Mouse (Mus musculus) liver (tissue): Measurements from ENCODE around the gene Plpp3.
A peak's percentile ranks its signal among the peaks of the same experiment; 100 is the strongest.

Experiments used
- DNase-seq: peaks from one replicate; pipeline ENCODE4 v3.0.0-alpha.2; 2020; ENCODE audit warnings: mixed read lengths

Plpp3 gene

DNA sequence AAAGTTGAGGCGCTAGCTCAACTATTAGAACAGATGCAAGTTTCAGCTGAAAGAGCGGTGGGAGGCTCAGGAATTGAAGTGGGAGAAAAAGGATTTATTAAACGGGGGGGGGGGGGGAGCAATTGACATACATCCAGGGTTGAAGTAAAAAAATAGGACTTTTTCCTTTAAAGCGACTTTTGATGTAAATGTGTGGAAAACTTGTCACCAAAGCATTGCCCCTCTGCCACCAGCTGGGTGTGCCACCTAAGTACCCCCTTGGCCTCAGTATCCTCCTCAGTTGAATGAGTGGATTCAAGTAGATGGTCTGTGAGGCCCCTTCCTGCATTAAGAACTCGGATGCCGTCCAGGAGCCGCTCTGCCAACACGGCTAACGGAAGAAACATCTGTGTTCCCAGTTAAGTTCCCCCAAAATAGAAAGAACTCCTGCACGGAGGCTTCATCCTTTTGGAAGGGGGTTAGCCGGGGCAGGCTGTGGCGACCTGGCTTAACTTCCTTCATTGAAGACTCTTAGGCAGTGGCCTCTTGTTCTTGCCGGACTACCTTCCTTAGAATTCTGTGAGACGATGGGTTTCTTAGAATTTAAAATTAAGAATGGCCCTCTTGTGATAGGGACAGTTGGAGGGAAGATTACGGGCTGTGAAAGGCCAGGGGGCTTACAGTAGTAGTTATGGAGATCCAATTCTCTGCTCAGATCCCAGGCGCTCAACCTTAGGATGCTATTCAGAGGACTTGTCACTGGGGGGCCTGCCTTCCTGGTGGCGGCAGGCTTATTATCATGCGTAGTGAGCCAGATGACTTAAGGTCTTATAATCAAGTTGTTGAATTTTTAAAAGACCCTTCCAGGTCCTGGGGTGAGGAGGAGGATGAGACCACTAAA lies 1.7 kb downstream of the Plpp3 start:
- peak; percentile 14 for DNase-seq

DNA sequence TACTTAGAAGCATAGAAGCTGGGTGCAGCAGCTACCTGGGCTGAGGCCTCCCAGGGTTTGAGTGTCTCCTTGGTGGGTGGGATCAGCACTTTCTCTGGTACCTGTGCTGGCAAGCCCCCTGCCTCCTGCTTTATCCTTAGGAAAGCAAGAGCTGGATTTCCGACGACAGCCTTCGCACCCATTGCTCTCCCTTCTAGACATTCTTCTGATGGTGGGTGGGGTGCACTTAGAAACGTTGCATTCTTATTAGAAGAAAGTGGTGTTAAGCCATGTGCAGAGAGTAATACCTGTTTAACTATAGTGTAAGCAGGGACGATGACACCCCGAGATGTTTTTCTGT lies 2.4 kb downstream of the Plpp3 start:
- no peak for DNase-seq

- DNase-seq: no peak
Measured at GRCm38 (mm10) chr4:105160470-105160869, 3.3 kb downstream of the Plpp3 start.

DNA sequence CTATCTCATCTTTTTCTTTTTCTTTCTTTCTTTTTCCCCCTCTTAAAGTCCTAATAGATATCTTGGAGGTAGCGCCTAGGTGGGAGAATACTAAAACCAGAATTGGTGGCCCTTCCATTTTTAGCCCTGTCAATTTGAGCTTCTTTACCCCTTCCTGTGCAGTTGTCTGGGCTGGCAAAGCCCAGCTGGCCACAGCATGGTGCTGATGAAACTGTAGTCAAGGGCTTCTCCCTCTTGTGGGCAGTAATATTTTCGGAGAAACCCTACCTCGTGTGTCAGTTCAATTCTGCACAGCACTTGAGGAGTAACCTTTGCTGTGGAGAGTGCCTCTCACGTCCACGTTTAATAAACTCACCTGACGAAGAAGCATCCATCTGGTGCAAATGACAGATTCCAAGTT lies 4.9 kb downstream of the Plpp3 start:
- no peak for DNase-seq

- DNase-seq: no peak
Measured at GRCm38 (mm10) chr4:105162676-105163075, 5.5 kb downstream of the Plpp3 start.

DNA sequence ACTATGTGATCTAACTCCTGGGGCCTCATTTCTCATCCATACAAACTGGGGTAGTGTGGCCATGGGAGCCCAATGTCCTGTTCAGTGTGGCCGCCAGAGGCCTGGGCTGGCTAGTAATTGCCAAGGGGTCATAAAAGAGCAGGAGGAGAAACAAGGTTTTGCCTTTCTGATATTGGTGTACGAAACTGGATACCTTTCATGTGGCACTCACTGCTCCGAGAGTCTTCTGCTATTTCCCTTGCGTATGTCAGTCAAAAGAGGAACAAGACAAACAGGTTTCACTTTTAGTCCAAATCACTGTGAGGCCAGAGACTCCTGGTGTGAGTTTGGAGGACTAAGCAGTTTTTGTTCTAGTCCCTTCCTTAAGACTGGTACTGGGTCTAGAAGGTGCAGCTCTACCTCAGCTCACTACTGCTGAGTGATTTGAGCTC lies 6.8 kb downstream of the Plpp3 start:
- DNase-seq: no peak

DNA sequence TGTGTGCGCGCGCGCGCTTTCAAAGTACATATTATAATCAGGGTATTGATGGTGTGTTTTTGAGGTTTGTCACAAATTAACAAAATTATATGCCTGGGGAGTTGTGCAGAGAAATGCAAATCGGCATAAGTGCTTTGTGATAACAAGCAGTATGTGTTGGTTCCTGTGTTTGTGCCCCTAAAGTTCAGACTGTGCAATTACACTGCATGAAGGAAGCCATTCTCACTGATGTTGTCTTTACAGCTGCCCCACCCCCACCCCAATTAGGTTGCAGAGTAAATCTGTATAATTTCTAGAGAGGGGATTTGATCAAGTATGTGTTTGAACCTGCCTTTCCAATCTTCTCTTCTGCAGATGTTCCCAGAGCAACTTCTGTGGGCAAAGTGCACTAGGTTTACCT lies 7.8 kb downstream of the Plpp3 start:
- DNase-seq: no peak

DNA sequence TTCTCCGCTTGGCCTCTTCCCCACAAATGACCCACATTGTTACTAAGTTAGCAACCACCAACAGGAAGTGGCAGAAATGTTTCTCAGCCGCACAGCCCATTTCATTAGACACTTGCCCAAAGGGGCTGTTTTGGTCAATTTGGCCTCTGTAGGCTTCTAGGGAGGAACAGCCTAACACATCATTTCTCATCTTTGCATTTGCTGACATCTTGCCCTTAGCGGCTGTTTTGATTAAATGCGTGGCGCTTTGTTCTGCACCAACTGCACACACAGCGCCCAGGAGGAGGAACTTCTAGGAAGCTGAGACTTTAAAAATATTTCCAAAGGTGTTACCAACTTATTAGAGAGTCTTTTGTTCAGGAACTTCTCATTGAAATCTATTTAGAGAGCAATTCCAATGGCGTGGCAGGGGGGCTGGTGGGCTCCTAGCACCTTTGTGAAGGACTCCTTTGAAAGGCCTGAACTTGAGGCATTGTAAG lies 12.0 kb downstream of the Plpp3 start:
- no peak for DNase-seq

DNA sequence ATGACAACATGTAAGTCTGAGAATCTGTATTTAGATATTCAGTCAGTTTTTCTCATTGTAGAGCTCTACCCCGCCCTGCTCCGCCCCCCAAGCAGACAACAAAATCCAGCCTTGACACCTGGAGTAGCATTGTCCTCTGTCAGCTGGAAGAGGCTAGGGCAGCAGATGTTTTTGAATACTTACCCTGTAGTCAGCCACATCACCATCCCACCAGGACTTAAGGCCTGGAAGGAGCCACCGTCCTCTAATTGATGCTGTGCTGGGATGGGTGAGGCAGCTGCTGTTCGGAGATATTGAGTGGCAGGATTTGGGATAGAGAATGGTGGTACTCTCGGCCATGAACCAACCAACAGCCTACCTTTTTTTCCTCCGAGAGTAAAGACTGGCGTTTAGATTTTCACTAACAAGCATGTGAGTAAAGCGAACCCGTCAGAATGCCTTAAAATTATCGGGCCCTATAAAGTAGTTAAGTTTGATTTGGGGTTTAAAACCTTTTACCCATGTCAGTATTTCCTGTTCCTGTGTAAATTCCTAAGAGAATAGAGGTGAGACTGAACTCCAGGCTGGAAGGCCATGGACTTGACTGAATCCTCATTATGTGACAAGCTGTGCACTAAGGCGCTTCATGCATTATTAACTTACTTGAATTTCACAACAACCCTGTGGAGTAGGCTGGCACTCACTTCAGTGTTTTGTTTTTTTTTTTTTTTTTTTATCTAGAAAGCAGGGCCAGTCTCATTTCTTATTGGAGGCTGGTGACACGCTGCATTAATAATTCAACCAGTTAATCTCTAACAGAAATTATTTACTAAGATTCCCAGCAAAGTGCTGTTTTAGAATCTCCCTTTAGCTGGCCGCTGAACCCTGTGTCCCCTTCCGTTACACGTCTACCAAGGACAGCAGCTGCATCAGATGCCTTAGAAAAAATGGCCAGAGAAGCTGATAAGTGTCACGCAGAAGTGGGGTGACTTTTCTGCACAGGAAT lies 13.0 kb downstream of the Plpp3 start:
- DNase-seq: no peak

- DNase-seq: no peak
Measured at GRCm38 (mm10) chr4:105170811-105171401, 13.8 kb downstream of the Plpp3 start.

GRCm38 (mm10) chr4:105171432-105171831 lies 14.3 kb downstream of the Plpp3 start:
- DNase-seq: no peak

DNA sequence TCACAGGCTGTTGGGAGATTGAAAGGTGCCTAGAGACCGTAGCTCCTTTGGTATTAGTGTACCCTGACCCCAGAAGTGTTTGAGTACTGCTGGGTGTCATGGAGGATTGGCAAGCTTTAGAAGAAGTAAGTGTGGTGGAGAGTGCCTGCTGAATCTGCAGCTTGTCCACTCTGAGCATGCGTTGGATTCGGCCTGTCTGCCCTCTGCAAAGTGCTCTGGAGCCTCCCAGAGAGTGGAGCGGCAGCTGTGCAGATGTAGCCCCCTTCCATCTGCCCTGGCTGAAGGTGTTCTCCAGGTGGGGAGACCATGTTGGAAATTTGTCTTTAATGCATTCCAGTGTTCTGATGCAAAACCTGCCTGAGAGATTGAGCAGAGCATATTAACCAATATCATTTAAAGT lies 17.6 kb downstream of the Plpp3 start:
- no peak for DNase-seq

GRCm38 (mm10) chr4:105175255-105176035 lies 18.3 kb downstream of the Plpp3 start:
- no peak for DNase-seq

- no peak for DNase-seq
Measured at GRCm38 (mm10) chr4:105181014-105181658, 24.0 kb downstream of the Plpp3 start.

DNA sequence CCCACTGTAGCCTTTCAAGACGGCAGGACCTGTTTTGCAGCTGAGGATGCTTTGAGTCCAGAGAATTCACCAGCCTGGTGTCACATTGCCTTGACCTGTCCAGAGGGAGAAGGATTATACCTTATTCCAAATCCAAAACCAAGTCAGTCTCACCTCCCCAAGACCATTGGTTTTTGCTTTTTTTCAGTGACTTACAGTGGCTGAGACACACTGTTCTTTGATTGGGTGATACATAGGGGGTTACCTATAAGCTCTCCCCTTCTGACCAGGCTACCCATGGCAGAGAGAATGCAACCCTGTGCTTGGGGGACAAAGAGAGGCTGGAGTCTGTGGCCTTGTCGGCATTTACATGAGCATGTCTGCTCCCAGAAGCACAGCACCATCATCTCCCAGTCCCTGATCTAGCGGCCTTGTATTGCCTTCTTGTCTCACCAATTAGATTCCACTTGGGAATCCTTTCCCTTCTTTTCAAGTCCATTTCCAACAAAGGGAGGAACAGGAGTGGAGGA lies 24.6 kb downstream of the Plpp3 start:
- DNase-seq: no peak

DNA sequence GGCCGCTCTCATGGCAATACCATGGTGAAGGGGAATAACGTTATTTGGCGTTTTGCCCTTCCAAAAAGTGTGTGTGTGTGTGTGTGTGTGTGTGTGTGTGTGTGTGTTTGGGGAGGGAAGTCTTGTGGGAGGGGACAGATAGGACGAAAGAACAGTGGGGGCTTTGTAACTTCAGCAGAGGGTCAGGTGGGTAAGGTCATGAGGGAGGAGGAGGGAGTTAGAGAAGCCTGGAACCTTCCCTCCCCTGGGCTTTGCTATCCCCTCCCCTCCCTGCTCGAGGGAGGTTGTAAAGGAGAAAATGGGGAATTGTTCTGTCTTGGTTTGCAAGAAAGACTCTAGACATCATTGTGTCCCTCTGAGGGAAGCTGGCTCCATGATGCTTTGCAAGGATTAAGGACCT lies 25.1 kb downstream of the Plpp3 start:
- no peak for DNase-seq

DNA sequence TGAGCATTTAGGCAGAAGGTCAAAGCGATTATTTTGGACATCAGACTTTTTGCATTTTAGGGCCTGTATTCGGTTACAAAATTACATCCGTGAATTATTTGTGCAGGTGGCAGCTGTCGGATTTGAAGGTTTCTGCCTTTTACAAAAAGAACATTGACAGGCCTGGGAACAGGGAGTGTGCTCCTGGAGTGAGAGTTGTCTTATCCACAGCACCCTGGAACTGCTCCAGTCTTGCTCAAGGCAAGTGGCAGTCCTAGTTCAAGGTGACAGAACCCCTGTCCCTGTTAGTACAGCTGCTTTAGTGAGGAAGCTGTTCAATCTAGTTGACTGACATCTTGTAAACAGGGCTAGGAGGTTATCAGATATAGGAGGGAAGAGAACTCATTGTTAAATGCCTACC lies 27.3 kb downstream of the Plpp3 start:
- no peak for DNase-seq

DNA sequence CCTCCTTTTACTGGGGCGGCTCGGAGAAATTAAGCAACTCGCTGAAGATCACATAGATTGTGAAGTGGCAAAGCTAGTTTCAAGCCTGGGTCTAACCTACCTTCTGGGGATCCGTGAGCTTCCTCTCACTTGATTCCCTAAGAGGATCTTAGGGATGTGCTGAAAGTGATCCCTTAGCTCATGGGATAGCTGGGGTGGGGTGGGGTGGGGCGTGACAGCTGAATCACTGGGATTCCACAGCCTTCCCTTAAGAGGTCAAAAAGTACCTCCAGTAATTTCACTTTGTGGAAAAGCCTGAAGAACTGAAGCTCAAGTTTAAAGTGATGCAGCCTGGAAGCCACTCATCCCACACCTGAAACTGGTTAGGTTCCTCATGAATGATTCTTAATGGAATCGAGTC lies 27.8 kb downstream of the Plpp3 start:
- no peak for DNase-seq

- no peak for DNase-seq
Measured at GRCm38 (mm10) chr4:105186654-105187053, 29.5 kb downstream of the Plpp3 start.

DNA sequence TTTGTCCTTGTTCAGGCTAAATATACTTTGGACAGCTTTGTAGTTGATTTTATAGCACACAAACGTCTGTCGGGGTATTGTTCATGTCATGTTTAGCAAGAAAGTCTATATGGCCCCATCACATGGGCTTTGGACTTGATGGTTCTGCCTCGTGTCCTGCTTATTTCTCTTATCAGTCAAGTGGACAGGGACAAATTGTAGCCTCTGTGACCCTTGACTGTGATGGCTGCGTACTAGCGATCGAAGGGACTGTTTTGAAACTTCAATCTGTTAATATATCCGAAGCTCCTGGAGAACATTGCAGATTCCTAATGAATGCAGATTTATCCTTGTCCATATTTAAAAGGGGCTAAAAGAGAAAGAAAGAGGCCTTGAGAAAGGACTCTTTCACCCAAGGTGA lies 30.7 kb downstream of the Plpp3 start:
- no peak for DNase-seq

DNA sequence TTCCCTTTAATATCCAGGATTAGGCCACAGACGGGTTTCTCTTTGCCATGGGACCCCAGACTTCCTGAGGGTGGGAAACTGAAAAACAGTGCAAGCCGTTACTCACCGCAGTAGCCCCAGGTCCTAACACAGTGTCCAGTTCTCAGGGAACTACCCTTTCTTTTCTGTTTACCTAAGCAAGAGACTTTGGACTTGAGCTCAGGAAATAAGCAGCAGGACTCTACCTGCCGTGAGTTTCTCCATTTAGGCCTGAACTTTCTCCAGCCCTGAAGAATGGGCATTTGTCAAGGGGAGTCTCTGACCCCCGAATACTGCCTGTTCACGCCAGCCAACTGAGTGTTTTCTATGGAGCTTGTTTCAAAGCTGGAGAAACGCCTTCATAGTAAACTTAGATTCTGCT lies 31.7 kb downstream of the Plpp3 start:
- DNase-seq: no peak

GRCm38 (mm10) chr4:105190826-105191225 lies 33.7 kb downstream of the Plpp3 start:
- no peak for DNase-seq
